Mouse (Mus musculus) megakaryocyte, adult 5-6 weeks (primary cell): ENCODE results near the gene Slc2a5. TPM values are rescaled to one million over a fixed set of nuclear protein-coding genes. Genes with fewer than 3 reads are reported as not detected.

ENCODE experiments used
- total RNA-seq, 2 experiments: library from RNA; stranded (forward) in 1 of 2; stranded (reverse) in 1 of 2; fragments of 153-499, 151-499 nt in 1 of 2; fragments of 221-1000, 200-1000 nt in 1 of 2; gene quantifications; 2 replicates each; pipeline versions ENCODE4 v1.2.3 to v1.2.4; 2015 to 2017

Gene Slc2a5
- total RNA-seq, 2 experiments from 2014 or later: 0.11 TPM; not detected in 1

Other genes with a start within 250 kb of the Slc2a5 start
- 0.11 TPM in 1 of 2 replicates, not detected in the other for gene Spsb1, start 164.2 kb upstream of the Slc2a5 start, total RNA-seq (2015)
- 0.22 TPM in 1 of 2 replicates, not detected in the other for gene Spsb1, start 164.2 kb upstream of the Slc2a5 start, total RNA-seq (2017)
- gene H6pd, start 110.3 kb upstream of the Slc2a5 start, total RNA-seq (2015): 14.4 and 16.1 TPM in 2 replicates
- 26.1 and 32.7 TPM in 2 replicates for gene H6pd, start 110.3 kb upstream of the Slc2a5 start, total RNA-seq (2017)
- gene Gpr157, start 31.9 kb upstream of the Slc2a5 start, total RNA-seq (2015): 1.0 and 1.9 TPM in 2 replicates
- gene Gpr157, start 31.9 kb upstream of the Slc2a5 start, total RNA-seq (2017): 1.6 and 2.6 TPM in 2 replicates
- not detected in 2 replicates for gene Slc2a7, start 29.7 kb downstream of the Slc2a5 start, total RNA-seq (2015)
- gene Slc2a7, start 29.7 kb downstream of the Slc2a5 start, total RNA-seq (2017): not detected in 2 replicates
- gene Car6, start 82.0 kb downstream of the Slc2a5 start, total RNA-seq (2015): 0.20 and 0.39 TPM in 2 replicates
- gene Car6, start 82.0 kb downstream of the Slc2a5 start, total RNA-seq (2017): not detected in 2 replicates
- 382 and 422 TPM in 2 replicates for gene Eno1, start 117.4 kb downstream of the Slc2a5 start, total RNA-seq (2015)
- 352 and 362 TPM in 2 replicates for gene Eno1, start 117.4 kb downstream of the Slc2a5 start, total RNA-seq (2017)
- 60.3 and 65.8 TPM in 2 replicates for gene Rere, start 162.4 kb downstream of the Slc2a5 start, total RNA-seq (2015)
- gene Rere, start 162.4 kb downstream of the Slc2a5 start, total RNA-seq (2017): 16.3 and 19.1 TPM in 2 replicates